10 mouse cellular contexts compared by ENCODE assay signal in the genomic region with DNA sequence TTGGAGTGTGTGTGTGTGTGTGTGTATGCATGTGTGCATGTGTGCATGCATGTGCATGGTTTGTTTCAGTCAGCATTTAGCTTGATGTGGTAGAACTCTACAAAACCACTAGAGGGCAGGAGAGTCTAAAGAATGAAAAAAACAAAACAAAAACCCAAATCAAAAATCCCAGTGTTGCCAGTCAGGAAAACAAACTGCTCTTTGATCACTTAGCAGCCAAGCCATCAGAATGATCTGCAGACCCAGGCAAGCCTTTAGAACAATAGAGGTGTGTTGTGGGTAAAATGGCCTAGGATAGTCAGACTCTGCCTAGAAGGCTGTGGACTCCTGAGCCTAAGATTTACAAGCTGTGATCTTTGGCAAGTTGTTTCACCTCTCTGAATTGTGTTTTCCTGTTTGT.
DNase-seq lines count a peak whose midpoint lies in the region; ATAC-seq and TF ChIP-seq lines count a peak whose summit lies in the region.
"Had no signal": no experiment of that assay in that cellular context is flagged by ENCODE, and none has a peak within 500 bp of the region (broad histone marks: within the 10 kb centered on the region; RNA-seq: fewer than 3 reads in every experiment).

No protein-coding gene starts in this region.

- TF ChIP-seq CTCF in kidney, postnatal 0 days (IDR thresholded peaks at IDR 0.05; ENCODE audit: low read depth): peak; percentile 84
- TF ChIP-seq CTCF in Patski (IDR thresholded peaks at IDR 0.05): peak; percentile 70

- peak; percentile 77 for DNase-seq in kidney, postnatal 0 days (ENCODE audit: low spot score)
- no peak for DNase-seq in kidney, postnatal 10 days
- DNase-seq in Patski (ENCODE audit: low read depth, low spot score): peak; percentile 17
- DNase-seq in embryonic facial prominence, embryonic 14.5 days (ENCODE audit: low spot score): peak; percentile 73
- peak; percentile 18 for DNase-seq in lung, postnatal 25 days (ENCODE audit: low spot score)
- DNase-seq in T-cell, adult 2 months (ENCODE audit: low spot score): no peak
- DNase-seq in gastrocnemius, adult 18-20 months (ENCODE audit: low spot score): no peak

- POLR2A ChIA-PET in Patski (lab: Charles Lee): interaction anchor here (0.6 kb wide), 1 partner anchor 26 kb away, joined by 3 read pairs; no protein-coding TSS in a partner anchor

- H3K4me1 ChIP-seq in kidney, postnatal 0 days (replicated peaks; ENCODE audit: insufficient read depth, low read length): no peaks in the 10 kb centered on the region
- no peaks in the 10 kb centered on the region for H3K4me1 ChIP-seq in embryonic facial prominence, embryonic 14.5 days (ENCODE audit: control insufficient read depth, insufficient read depth, low read length)

- H3K27me3 ChIP-seq in kidney, postnatal 0 days (ENCODE audit: insufficient read depth, low read length): no peaks in the 10 kb centered on the region
- peaks cover 6% of the 10 kb centered on the region for H3K27me3 ChIP-seq in Patski
- H3K27me3 ChIP-seq in embryonic facial prominence, embryonic 14.5 days (replicated peaks; ENCODE audit: control insufficient read depth, insufficient read depth, low read length): no peaks in the 10 kb centered on the region
- H3K27me3 ChIP-seq: embryonic facial prominence, embryonic 15.5 days had no signal

- ATAC-seq in kidney, postnatal 0 days (replicated peaks; ENCODE audit: low FRiP score, low read depth): no peak
- no peak for ATAC-seq in Patski
- no peak for ATAC-seq in embryonic facial prominence, embryonic 14.5 days (ENCODE audit: low read depth)
- no peak for ATAC-seq in CD4-positive, CD25-positive, alpha-beta regulatory T cell, adult 4 months

- no peak overlapping the region for H3K9ac ChIP-seq in kidney, postnatal 0 days (ENCODE audit: low read depth, low read length)
- peak overlapping the region; percentile 31; the same call in 1 of the 2 replicates for H3K9ac ChIP-seq in embryonic facial prominence, embryonic 14.5 days (ENCODE audit: low read depth, low read length)
- H3K9ac ChIP-seq: embryonic facial prominence, embryonic 15.5 days had no signal

- no peak overlapping the region for H3K4me2 ChIP-seq in kidney, postnatal 0 days (ENCODE audit: low read length)
- H3K4me2 ChIP-seq in embryonic facial prominence, embryonic 14.5 days (ENCODE audit: low read depth, low read length): no peak overlapping the region
- H3K4me2 ChIP-seq: embryonic facial prominence, embryonic 15.5 days had no signal

- no peaks in the 10 kb centered on the region for H3K36me3 ChIP-seq in kidney, postnatal 0 days (ENCODE audit: insufficient read depth, low read length)
- no peaks in the 10 kb centered on the region for H3K36me3 ChIP-seq in embryonic facial prominence, embryonic 14.5 days (ENCODE audit: control insufficient read depth, insufficient read depth, low read length)
- H3K36me3 ChIP-seq: embryonic facial prominence, embryonic 15.5 days had no signal

- in situ Hi-C loops in Patski (cut with MboI; ENCODE audit: low pct_unique_long_range_greater_than_20kb): loop anchor here (10.0 kb wide), 3 partner anchors 138 to 1168 kb away; no protein-coding TSS in a partner anchor

- no peak overlapping the region for H3K27ac ChIP-seq in kidney, postnatal 0 days
- no peak overlapping the region; the same call in 1 of the 2 replicates for H3K27ac ChIP-seq in embryonic facial prominence, embryonic 14.5 days (replicated peaks; ENCODE audit: low read depth, low read length)
- H3K27ac ChIP-seq: embryonic facial prominence, embryonic 15.5 days; macrophage had no signal

- H3K4me3 ChIP-seq in kidney, postnatal 0 days (replicated peaks; ENCODE audit: low read depth, low read length): no peak overlapping the region
- H3K4me3 ChIP-seq in embryonic facial prominence, embryonic 14.5 days (ENCODE audit: low read depth, low read length): no peak overlapping the region
- H3K4me3 ChIP-seq: embryonic facial prominence, embryonic 15.5 days had no signal

- CTCF ChIA-PET in Patski (lab: Charles Lee): interaction anchor here (0.8 to 2.7 kb wide), 7 partner anchors 27 to 1176 kb away, joined by 3 to 10 read pairs (median 4); no protein-coding TSS in a partner anchor

- H3K9me3 ChIP-seq in kidney, postnatal 0 days (replicated peaks; ENCODE audit: low read length): no peaks in the 10 kb centered on the region
- peaks cover 8% of the 10 kb centered on the region for H3K9me3 ChIP-seq in embryonic facial prominence, embryonic 14.5 days (ENCODE audit: control insufficient read depth, low read length)

Comparison
In these comparisons a context has a peak if more than half of its experiments do, and no peak if none do; other contexts are left out.
1. DNase-seq: peak in kidney, postnatal 0 days (single experiment), Patski (single experiment), embryonic facial prominence, embryonic 14.5 days (single experiment) and lung, postnatal 25 days (single experiment); none in kidney, postnatal 10 days (single experiment), T-cell, adult 2 months (single experiment) and gastrocnemius, adult 18-20 months (single experiment).